Comparison of ENCODE assay signal across 8 mouse cellular contexts in the genomic region with DNA sequence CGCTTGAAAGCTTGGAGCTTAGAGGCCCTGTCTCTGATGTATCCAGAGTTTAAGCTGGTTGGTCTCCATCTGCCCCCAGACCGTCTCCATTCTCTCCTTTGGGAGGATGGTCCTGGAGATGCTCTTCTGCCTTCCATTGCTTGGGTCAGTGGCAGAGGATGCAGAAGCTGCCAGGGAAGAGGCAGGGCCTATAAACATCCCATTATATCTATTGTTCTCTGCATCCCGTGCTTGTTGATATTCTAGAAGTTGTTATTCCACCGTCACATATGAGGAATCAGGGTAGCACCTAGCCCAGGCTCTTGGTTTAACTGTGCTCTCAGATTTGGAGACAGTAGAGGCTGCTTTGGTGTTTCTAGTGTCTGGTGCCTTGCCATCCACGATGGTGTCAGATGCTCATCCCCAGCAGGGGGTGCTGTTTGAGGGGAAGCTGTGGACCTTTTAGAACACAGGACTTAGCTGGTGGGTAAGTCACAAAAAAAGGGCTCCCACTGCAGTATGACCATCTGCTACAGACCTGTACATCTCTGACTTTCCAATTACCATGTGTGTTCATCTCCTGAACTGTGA. TPM values are rescaled to one million over a fixed set of nuclear protein-coding genes. Genes with fewer than 3 reads are reported as not detected.
DNase-seq lines count a peak whose midpoint lies in the region; ATAC-seq and TF ChIP-seq lines count a peak whose summit lies in the region.
"Had no signal": no experiment of that assay in that cellular context is flagged by ENCODE, and none has a peak within 500 bp of the region (broad histone marks: within the 10 kb centered on the region; RNA-seq: fewer than 3 reads in every experiment).

No protein-coding gene starts in this region.

- TF ChIP-seq POLR2A in lung, adult 2 months (IDR thresholded peaks at IDR 0.05; ENCODE audit: borderline replicate concordance, extremely low read depth, low read depth, low read length), result no peak

- no peak overlapping the region for H3K27ac ChIP-seq in layer of hippocampus, adult 2 months
- H3K27ac ChIP-seq in brown adipose tissue, adult 24 weeks (replicated peaks; ENCODE audit: low read depth, low read length), result peak overlapping the region; percentile 50; the same call in 1 of the 2 replicates
- no peak overlapping the region for H3K27ac ChIP-seq in midbrain, embryonic 14.5 days (replicated peaks; ENCODE audit: low read depth, low read length)

- 50% methylated on average over 5 of the region's 5 CpGs for WGBS in lung, adult 2 months
- WGBS in midbrain, embryonic 14.5 days, result 84% methylated on average over 5 of the region's 5 CpGs

- H3K9me3 ChIP-seq in midbrain, embryonic 14.5 days (ENCODE audit: control insufficient read depth, low read length), result no peaks in the 10 kb centered on the region

- H3K4me1 ChIP-seq in brown adipose tissue, adult 24 weeks (ENCODE audit: control insufficient read depth, insufficient read depth, insufficient read length, low read length), result peaks cover 11% of the 10 kb centered on the region; the same call in 1 of the 2 replicates
- peaks cover 14% of the 10 kb centered on the region for H3K4me1 ChIP-seq in lung, adult 2 months (ENCODE audit: control insufficient read depth, insufficient read depth, low read length)
- H3K4me1 ChIP-seq in midbrain, embryonic 14.5 days (ENCODE audit: control insufficient read depth, insufficient read depth, low read length), result no peaks in the 10 kb centered on the region

- DNase-seq in layer of hippocampus, adult 2 months (ENCODE audit: low spot score in 2 of 2), result no peak
- DNase-seq in layer of hippocampus, adult 9-11 months, result no peak
- DNase-seq in lung, adult 2 months, result peak; percentile 40
- peak; percentile 70 for DNase-seq in splenic B cell, adult 2 months (ENCODE audit: low read depth, low spot score)
- DNase-seq in midbrain, embryonic 14.5 days, result no peak
- no peak for DNase-seq in frontal cortex, postnatal 14 days (ENCODE audit: low spot score in 2 of 2)
- DNase-seq: forebrain, postnatal 0 days had no signal

- peak; percentile 65 for TF ChIP-seq CTCF in layer of hippocampus, adult 2 months (conservative IDR thresholded peaks at IDR 0.05)
- TF ChIP-seq CTCF in lung, adult 2 months (IDR thresholded peaks at IDR 0.05; ENCODE audit: insufficient read depth, low read length), result peak; percentile 53

- H3K4me2 ChIP-seq in midbrain, embryonic 14.5 days (ENCODE audit: low read length), result no peak overlapping the region

- no peaks in the 10 kb centered on the region for H3K27me3 ChIP-seq in splenic B cell, adult 2 months (ENCODE audit: control insufficient read depth, insufficient read depth, low read length, poor library complexity, severe bottlenecking)
- no peaks in the 10 kb centered on the region for H3K27me3 ChIP-seq in midbrain, embryonic 14.5 days (ENCODE audit: control insufficient read depth, insufficient read depth, low read length)

- H3K4me3 ChIP-seq in layer of hippocampus, adult 2 months, result no peak overlapping the region
- no peak overlapping the region for H3K4me3 ChIP-seq in brown adipose tissue, adult 24 weeks (ENCODE audit: insufficient read depth, low read depth, low read length)
- no peak overlapping the region for H3K4me3 ChIP-seq in lung, adult 2 months (replicated peaks; ENCODE audit: extremely low read depth, low read depth, low read length)
- no peak overlapping the region for H3K4me3 ChIP-seq in midbrain, embryonic 14.5 days (replicated peaks; ENCODE audit: low read depth, low read length)

- no peak for ATAC-seq in midbrain, embryonic 14.5 days (ENCODE audit: low FRiP score, low TSS enrichment)
- ATAC-seq: forebrain, postnatal 0 days had no signal

- H3K9ac ChIP-seq in midbrain, embryonic 14.5 days (replicated peaks; ENCODE audit: low read length), result no peak overlapping the region
- H3K9ac ChIP-seq: forebrain, postnatal 0 days had no signal

- H3K36me3 ChIP-seq in splenic B cell, adult 2 months (ENCODE audit: control insufficient read depth, insufficient read depth, low read length, poor library complexity, severe bottlenecking), result no peaks in the 10 kb centered on the region
- H3K36me3 ChIP-seq in midbrain, embryonic 14.5 days (ENCODE audit: control insufficient read depth, insufficient read depth, low read length), result no peaks in the 10 kb centered on the region

RNA-seq across cellular contexts. Expression of a gene that starts 26.9 kb away (rescaled TPM):
- total RNA-seq in layer of hippocampus, adult 2 months (2021), result 10 to 100 TPM; 75.7 to 86.0 TPM
- 14.1 and 18.2 TPM in 2 replicates for polyA plus RNA-seq in brown adipose tissue, adult 24 weeks (2012; ENCODE audit: insufficient read depth, insufficient read length, missing spikeins)
- polyA plus RNA-seq in lung, adult 2 months (2012; rRNA removed), result 34.9 and 38.6 TPM in 2 replicates
- polyA plus RNA-seq in midbrain, embryonic 14.5 days (2014; fragmentation: Nextera tagmentation; extraction: Ambion mirVana), result 3.9 and 4.8 TPM in 2 replicates

Comparison
In these comparisons a context has a peak if more than half of its experiments do, and no peak if none do; other contexts are left out.
1. DNase-seq: peak in lung, adult 2 months (single experiment) and splenic B cell, adult 2 months (single experiment); none in layer of hippocampus, adult 2 months (0 of 2), layer of hippocampus, adult 9-11 months (single experiment), midbrain, embryonic 14.5 days (single experiment) and frontal cortex, postnatal 14 days (0 of 2).